Mouse (Mus musculus) liver, embryonic 14.5 days (tissue): Measurements from ENCODE around the gene Sdhaf1. TPM values are rescaled to one million over a fixed set of nuclear protein-coding genes. Genes with fewer than 3 reads are reported as not detected.

Experiments used
- ATAC-seq: fragments of 200-750 bp; cut with Nextera tagmentation; 2 replicates; pipeline ENCODE4 v1.8.0; 2017; ENCODE audit warnings: moderate number of reproducible peaks, mild to moderate bottlenecking, moderate library complexity; ENCODE audit not compliant: insufficient read depth
- DNase-seq, 3 experiments: peaks; one replicate each; pipeline ENCODE4 v3.0.0-alpha.2; 2012 to 2013; ENCODE audit warnings: low read depth in 3 of 3, low spot score in 3 of 3
- H3K27ac ChIP-seq: fragments of 300-500 bp; sonication (generic); 2 replicates; pipeline ENCODE4 v1.5.1; 2014; ENCODE audit warnings: moderate library complexity, mild to moderate bottlenecking, control low read depth, inconsistent platforms
- H3K27me3 ChIP-seq: fragments of 300-500 bp; sonication (generic); 2 replicates; pipeline ENCODE4 v1.6.1; 2014; ENCODE audit warnings: mild to moderate bottlenecking, low read length, moderate library complexity; ENCODE audit not compliant: control insufficient read depth, insufficient read depth
- H3K36me3 ChIP-seq: fragments of 300-500 bp; sonication (generic); replicated peaks from 2 replicates; pipeline ENCODE4 v1.6.1; 2014; ENCODE audit warnings: low read depth; ENCODE audit not compliant: control insufficient read depth, insufficient read depth
- H3K4me1 ChIP-seq, 2 experiments: fragments of 200-500 bp in 1 of 2; fragments of 300-500 bp in 1 of 2; sonication (generic) in 1 of 2; replicated peaks; 2 replicates each; pipeline ENCODE4 v1.6.1; 2012 to 2014; ENCODE audit warnings: antibody characterized with exemption in 1 of 2, inconsistent platforms in 1 of 2, low read length in 1 of 2; ENCODE audit not compliant: control insufficient read depth in 2 of 2, insufficient read depth in 2 of 2
- H3K4me2 ChIP-seq: fragments of 300-500 bp; sonication (generic); 2 replicates; pipeline ENCODE4 v1.6.1; 2014; ENCODE audit warnings: low read depth, mild to moderate bottlenecking, control low read depth, moderate library complexity
- H3K4me3 ChIP-seq, 2 experiments: fragments of 200-500 bp in 1 of 2; fragments of 300-500 bp in 1 of 2; sonication (generic) in 1 of 2; 2 replicates each; pipeline ENCODE4 v1.5.1; 2012 to 2014; ENCODE audit warnings: low read depth in 2 of 2, low read length in 2 of 2, mild to moderate bottlenecking in 2 of 2, control low read depth in 1 of 2, inconsistent platforms in 1 of 2, moderate library complexity in 1 of 2; ENCODE audit not compliant: insufficient read depth in 1 of 2
- H3K9ac ChIP-seq: fragments of 300-500 bp; sonication (generic); replicated peaks from 2 replicates; pipeline ENCODE4 v1.6.1; 2014; ENCODE audit warnings: mild to moderate bottlenecking, control low read depth, moderate library complexity
- H3K9me3 ChIP-seq: fragments of 300-500 bp; sonication (generic); 2 replicates; pipeline ENCODE4 v1.6.1; 2016; ENCODE audit warnings: low read length, mixed read lengths; ENCODE audit not compliant: control insufficient read depth
- CTCF ChIP-seq: IDR thresholded peaks from 2 replicates; pipeline ENCODE4 v1.5.1; 2016; ENCODE audit warnings: antibody characterized with exemption, low read depth, control low read depth
- EP300 ChIP-seq: IDR thresholded peaks from 2 replicates; pipeline ENCODE4 v1.6.1; 2016; ENCODE audit warnings: antibody characterized with exemption, low read depth
- WGBS: fragments of 180-500 bp; shearing (Covaris S2); extraction: QIAGEN DNeasy Blood & Tissue Kit; methylation state at CpG from one replicate; pipeline ENCODE4 v1.1.7; 2014; ENCODE audit not compliant: insufficient replicate concordance; 5-methylcytosine and 5-hydroxymethylcytosine counted together
- polyA plus RNA-seq, 2 experiments: library from polyadenylated mRNA; depleted of rRNA in 1 of 2; stranded (reverse) in 1 of 2; unstranded in 1 of 2; fragments of >200 nt; fragmentation: Nextera tagmentation in 1 of 2; extraction: Ambion mirVana in 1 of 2; gene quantifications; 2 replicates each; pipeline versions ENCODE4 v1.2.1 to v1.2.3; 2012 to 2014

Gene Sdhaf1
- polyA plus RNA-seq, 2 experiments, result 5.1 to 6.7 TPM

- Histone ChIP-seq H3K4me2 (peak within 1 kb of the TSS; percentile 91), H3K27me3 (no peaks in the 10 kb centered on the region), H3K9me3 (no peaks in the 10 kb centered on the region), H3K4me1 (peaks cover 9 to 13% of the 10 kb centered on the region in 2 experiments; a peak in 3 of 4 replicates), H3K9ac (peak within 1 kb of the TSS; percentile 73), H3K36me3 (no peaks in the 10 kb centered on the region), H3K4me3 (peak within 1 kb of the TSS; percentile 73 to 77), H3K27ac (peak within 1 kb of the TSS; percentile 59)
- ATAC-seq (peak; percentile 61), DNase-seq (peak; percentile 71 to 77 (median 76))
- under 1% methylated on average over 63 of the region's 63 CpGs for WGBS
- no peak for TF ChIP-seq EP300
- no peak for TF ChIP-seq CTCF
These were observed 2.0 kb downstream of the Sdhaf1 start, which contains the start of gene E130208F15Rik for GRCm38 (mm10) chr7:30321539-30322284. Gene E130208F15Rik, plus strand, starts transcription at chr7:30321740.

DNA sequence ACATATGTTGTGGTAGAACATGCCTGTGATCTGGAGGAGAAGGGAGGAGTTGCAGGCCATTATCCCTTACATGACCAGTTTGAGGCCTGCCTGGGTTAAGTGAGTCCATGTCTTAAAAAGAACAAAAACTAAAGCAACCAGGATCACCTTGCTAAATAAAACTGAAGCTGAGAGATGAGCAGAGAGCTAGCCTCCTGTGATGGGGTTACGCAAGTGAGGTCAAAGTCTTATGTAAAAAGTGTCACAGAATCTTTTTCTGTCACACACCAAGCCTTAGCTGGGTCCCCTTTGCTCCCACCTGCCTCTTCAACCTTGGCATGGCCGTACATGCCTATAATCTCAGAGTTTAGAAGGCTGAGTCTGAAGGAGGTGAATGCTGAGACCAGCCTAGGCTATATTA lies 2.7 kb downstream of the Sdhaf1 start:
- Histone ChIP-seq H3K4me1 (peaks cover 9 to 13% of the 10 kb centered on the region in 2 experiments; a peak in 3 of 4 replicates), H3K27ac (no peak overlapping the region), H3K4me2 (peak overlapping the region; percentile 91), H3K4me3 (peak overlapping the region in 1 of 2 experiments; percentile 77; a peak in 2 of 4 replicates), H3K27me3 (no peaks in the 10 kb centered on the region), H3K36me3 (no peaks in the 10 kb centered on the region), H3K9ac (peak overlapping the region; percentile 73), H3K9me3 (no peaks in the 10 kb centered on the region)
- DNase-seq (no peak), ATAC-seq (no peak)
- TF ChIP-seq CTCF (no peak), EP300 (no peak)
- WGBS, result 75% methylated on average over 2 of the region's 2 CpGs

DNA sequence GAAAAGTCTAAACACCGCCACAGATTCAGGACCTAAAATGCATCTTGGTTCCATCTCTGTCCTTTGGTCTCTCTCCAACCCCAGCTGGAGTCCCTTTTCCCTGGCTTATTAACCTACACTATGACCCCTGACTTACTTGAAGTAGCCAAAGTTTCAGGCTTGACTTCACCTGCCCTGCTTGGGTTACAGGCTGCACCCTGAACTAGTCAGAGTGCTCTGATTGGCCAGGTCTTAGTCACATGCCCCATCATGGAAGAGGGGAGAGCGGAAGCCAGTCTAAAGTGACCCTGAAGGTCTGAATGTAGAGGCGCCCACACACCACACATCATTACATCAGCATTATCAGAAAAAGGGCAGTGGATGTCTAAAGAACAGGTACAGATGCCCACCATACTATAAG lies 5.6 kb downstream of the Sdhaf1 start:
- H3K4me2 ChIP-seq, result no peak overlapping the region
- WGBS, result 70% methylated on average over 3 of the region's 3 CpGs
- ATAC-seq (no peak), DNase-seq (no peak)
- H3K27ac ChIP-seq, result no peak overlapping the region
- no peaks in the 10 kb centered on the region for H3K9me3 ChIP-seq
- no peak overlapping the region for H3K4me3 ChIP-seq
- no peaks in the 10 kb centered on the region for H3K36me3 ChIP-seq
- H3K4me1 ChIP-seq, result peaks cover 9 to 15% of the 10 kb centered on the region in 2 experiments; a peak in 3 of 4 replicates
- H3K9ac ChIP-seq, result no peak overlapping the region
- TF ChIP-seq CTCF (no peak), EP300 (no peak)
- H3K27me3 ChIP-seq, result no peaks in the 10 kb centered on the region

GRCm38 (mm10) chr7:30315559-30316529 lies 7.9 kb downstream of the Sdhaf1 start:
- H3K9ac ChIP-seq, result no peak overlapping the region
- H3K27ac ChIP-seq, result no peak overlapping the region
- no peak overlapping the region for H3K4me3 ChIP-seq
- ATAC-seq, result no peak
- TF ChIP-seq CTCF (no peak), EP300 (no peak)
- peaks cover under 1 to 4% of the 10 kb centered on the region in 2 experiments; a peak in 3 of 4 replicates for H3K4me1 ChIP-seq
- no peak for DNase-seq
- H3K36me3 ChIP-seq, result no peaks in the 10 kb centered on the region
- 47% methylated on average over 13 of the region's 13 CpGs for WGBS
- H3K9me3 ChIP-seq, result no peaks in the 10 kb centered on the region
- H3K27me3 ChIP-seq, result no peaks in the 10 kb centered on the region
- peak overlapping the region; percentile 24; the same call in 1 of the 2 replicates for H3K4me2 ChIP-seq
